Mouse (Mus musculus): Measurements from ENCODE around the gene Sypl.

GRCm38 (mm10) chr12:32982631-32983030, 28.9 kb downstream of the Sypl start:
- no peak for TF ChIP-seq EP300 (optimal IDR thresholded peaks at IDR 0.05)
- no peak for TF ChIP-seq CTCF (IDR thresholded peaks at IDR 0.05; ENCODE audit: low read depth)
